Mouse (Mus musculus) ovary, postnatal 10 days (tissue): ENCODE measurements around the gene Stard10.

Experiments
- DNase-seq: peaks from one replicate; pipeline ENCODE4 v3.0.0; 2022; ENCODE audit warnings: low spot score

The Stard10 gene

GRCm38 (mm10) chr7:101317014-101317413, at the start of gene Stard10:
Gene Stard10, plus strand, starts transcription at chr7:101317086.
- no peak for DNase-seq

- DNase-seq: no peak
These were observed 49.2 kb upstream of the Stard10 start for GRCm38 (mm10) chr7:101267457-101268259.

- no peak for DNase-seq
These were observed 45.3 kb upstream of the Stard10 start for GRCm38 (mm10) chr7:101271602-101272001.

GRCm38 (mm10) chr7:101272466-101273160, 44.3 kb upstream of the Stard10 start:
- no peak for DNase-seq

- no peak for DNase-seq
These were observed 34.2 kb upstream of the Stard10 start for GRCm38 (mm10) chr7:101282721-101283120.

- DNase-seq: no peak
These were observed 32.4 kb upstream of the Stard10 start for GRCm38 (mm10) chr7:101284504-101284903.

GRCm38 (mm10) chr7:101286891-101287290, 30.0 kb upstream of the Stard10 start:
- no peak for DNase-seq

- no peak for DNase-seq
These were observed 29.1 kb upstream of the Stard10 start for GRCm38 (mm10) chr7:101287820-101288219.

- no peak for DNase-seq
These were observed 28.4 kb upstream of the Stard10 start for GRCm38 (mm10) chr7:101288436-101288835.

GRCm38 (mm10) chr7:101290401-101290800, 26.5 kb upstream of the Stard10 start:
- no peak for DNase-seq

- no peak for DNase-seq
These were observed 25.7 kb upstream of the Stard10 start for GRCm38 (mm10) chr7:101291211-101291610.

GRCm38 (mm10) chr7:101291641-101292040, 25.2 kb upstream of the Stard10 start:
- DNase-seq: no peak

- no peak for DNase-seq
These were observed 24.8 kb upstream of the Stard10 start for GRCm38 (mm10) chr7:101292086-101292485.

- DNase-seq: no peak
These were observed 24.2 kb upstream of the Stard10 start for GRCm38 (mm10) chr7:101292696-101293095.

- no peak for DNase-seq
These were observed 23.7 kb upstream of the Stard10 start for GRCm38 (mm10) chr7:101293138-101293537.

- DNase-seq: no peak
These were observed 23.3 kb upstream of the Stard10 start for GRCm38 (mm10) chr7:101293611-101294010.

GRCm38 (mm10) chr7:101295438-101295837, 21.4 kb upstream of the Stard10 start:
- no peak for DNase-seq

GRCm38 (mm10) chr7:101296252-101297022, 20.4 kb upstream of the Stard10 start:
- DNase-seq: peak; percentile 45

- no peak for DNase-seq
These were observed 19.9 kb upstream of the Stard10 start for GRCm38 (mm10) chr7:101297023-101297405.

- no peak for DNase-seq
These were observed 18.5 kb upstream of the Stard10 start for GRCm38 (mm10) chr7:101298375-101298774.

GRCm38 (mm10) chr7:101301361-101301880, 15.5 kb upstream of the Stard10 start:
- DNase-seq: no peak

- DNase-seq: peak; percentile 84
These were observed 14.9 kb upstream of the Stard10 start, which contains the start of gene Atg16l2 for GRCm38 (mm10) chr7:101301881-101302456. Gene Atg16l2, minus strand, starts transcription at chr7:101302251.
